28 mouse cellular contexts compared by ENCODE assay signal in genomic region chr14:95687448-95687847, GRCm38 (mm10).
DNase-seq lines count a peak whose midpoint lies in the region; ATAC-seq and TF ChIP-seq lines count a peak whose summit lies in the region.
"Had no signal": no experiment of that assay in that cellular context is flagged by ENCODE, and none has a peak within 500 bp of the region (broad histone marks: within the 10 kb centered on the region; RNA-seq: fewer than 3 reads in every experiment).

No protein-coding gene starts in this region.

- H3K4me2 ChIP-seq in forebrain, embryonic 15.5 days (replicated peaks), result no peak overlapping the region
- no peak overlapping the region for H3K4me2 ChIP-seq in forebrain, embryonic 11.5 days (ENCODE audit: low read depth, low read length, severe bottlenecking)
- no peak overlapping the region for H3K4me2 ChIP-seq in midbrain, postnatal 0 days (ENCODE audit: low read depth, low read length, poor library complexity, severe bottlenecking)
- H3K4me2 ChIP-seq in midbrain, embryonic 13.5 days (replicated peaks), result no peak overlapping the region
- H3K4me2 ChIP-seq in forebrain, postnatal 0 days (ENCODE audit: low read depth), result no peak overlapping the region
- H3K4me2 ChIP-seq: embryonic facial prominence, embryonic 12.5 days; embryonic facial prominence, embryonic 15.5 days; heart, embryonic 13.5 days; hindbrain, embryonic 12.5 days; hindbrain, embryonic 15.5 days; intestine, embryonic 15.5 days had no signal

- peak; percentile 23 for DNase-seq in cerebellum, postnatal 10 days
- DNase-seq in cerebellum, adult 9-10 months, result no peak
- DNase-seq in forebrain, embryonic 11.5 days (ENCODE audit: low spot score), result no peak
- DNase-seq in midbrain, postnatal 0 days (ENCODE audit: low spot score), result peak; percentile 16
- DNase-seq in forebrain, postnatal 0 days, result peak; percentile 35
- DNase-seq in Muller cell, postnatal 12 days (ENCODE audit: inconsistent ontology term), result no peak
- DNase-seq: adrenal gland, adult 2 months; adrenal gland, postnatal 14 days; cerebellum, adult 11 months; cerebellum, adult 2 months; cerebellum, postnatal 14 days; gastrocnemius, postnatal 10 days; gastrocnemius, postnatal 36 days; heart, adult 2 months; heart, postnatal 14 days; heart, postnatal 4 days; kidney, adult 11 months; kidney, adult 8-10 months had no signal

- WGBS in forebrain, embryonic 15.5 days, result 40% methylated on average over 1 of the region's 1 CpGs
- 76% methylated on average over 1 of the region's 1 CpGs for WGBS in forebrain, embryonic 11.5 days
- 60% methylated on average over 1 of the region's 1 CpGs for WGBS in midbrain, postnatal 0 days
- WGBS in midbrain, embryonic 13.5 days, result 80% methylated on average over 1 of the region's 1 CpGs
- 43% methylated on average over 1 of the region's 1 CpGs for WGBS in forebrain, postnatal 0 days

- H3K27ac ChIP-seq in forebrain, embryonic 15.5 days (replicated peaks), result no peak overlapping the region
- H3K27ac ChIP-seq in forebrain, embryonic 11.5 days (ENCODE audit: low read depth, low read length), result no peak overlapping the region
- no peak overlapping the region for H3K27ac ChIP-seq in midbrain, postnatal 0 days (ENCODE audit: low read depth, low read length)
- H3K27ac ChIP-seq in midbrain, embryonic 13.5 days, result no peak overlapping the region
- H3K27ac ChIP-seq in forebrain, postnatal 0 days (ENCODE audit: low read depth, low read length), result no peak overlapping the region
- H3K27ac ChIP-seq: embryonic facial prominence, embryonic 12.5 days; embryonic facial prominence, embryonic 15.5 days; heart, adult 2 months; heart, embryonic 10.5 days; heart, embryonic 13.5 days; hindbrain, embryonic 12.5 days; hindbrain, embryonic 15.5 days; intestine, embryonic 15.5 days had no signal

- TF ChIP-seq CTCF in midbrain, postnatal 0 days (IDR thresholded peaks at IDR 0.05), result no peak
- TF ChIP-seq CTCF in forebrain, postnatal 0 days (IDR thresholded peaks at IDR 0.05; ENCODE audit: low read depth), result no peak

- peak; percentile 81 for ATAC-seq in forebrain, embryonic 15.5 days (replicated peaks)
- ATAC-seq in forebrain, embryonic 11.5 days (replicated peaks; ENCODE audit: low FRiP score), result no peak
- ATAC-seq in midbrain, postnatal 0 days (ENCODE audit: low FRiP score), result no peak
- no peak for ATAC-seq in midbrain, embryonic 13.5 days
- no peak for ATAC-seq in forebrain, postnatal 0 days
- ATAC-seq: intestine, embryonic 15.5 days; Patski had no signal

- no peaks in the 10 kb centered on the region for H3K4me1 ChIP-seq in forebrain, embryonic 15.5 days
- no peaks in the 10 kb centered on the region for H3K4me1 ChIP-seq in forebrain, embryonic 11.5 days (replicated peaks; ENCODE audit: control insufficient read depth, insufficient read depth, low read length)
- no peaks in the 10 kb centered on the region for H3K4me1 ChIP-seq in midbrain, postnatal 0 days (ENCODE audit: insufficient read depth, low read length)
- H3K4me1 ChIP-seq in midbrain, embryonic 13.5 days (replicated peaks), result no peaks in the 10 kb centered on the region
- H3K4me1 ChIP-seq in forebrain, postnatal 0 days (ENCODE audit: insufficient read depth), result no peaks in the 10 kb centered on the region
- H3K4me1 ChIP-seq: embryonic facial prominence, embryonic 12.5 days; embryonic facial prominence, embryonic 15.5 days; heart, embryonic 10.5 days; heart, embryonic 13.5 days; hindbrain, embryonic 12.5 days; hindbrain, embryonic 15.5 days; intestine, embryonic 15.5 days had no signal

- no peak overlapping the region for H3K4me3 ChIP-seq in forebrain, embryonic 15.5 days
- H3K4me3 ChIP-seq in forebrain, embryonic 11.5 days (ENCODE audit: low read depth, low read length), result no peak overlapping the region
- no peak overlapping the region for H3K4me3 ChIP-seq in midbrain, postnatal 0 days (ENCODE audit: low read depth, low read length)
- no peak overlapping the region for H3K4me3 ChIP-seq in midbrain, embryonic 13.5 days (replicated peaks)
- no peak overlapping the region for H3K4me3 ChIP-seq in forebrain, postnatal 0 days (ENCODE audit: low read depth, low read length)
- H3K4me3 ChIP-seq: embryonic facial prominence, embryonic 12.5 days; embryonic facial prominence, embryonic 15.5 days; heart, adult 2 months; heart, embryonic 10.5 days; heart, embryonic 13.5 days; hindbrain, embryonic 12.5 days; hindbrain, embryonic 15.5 days; intestine, embryonic 15.5 days had no signal

- H3K27me3 ChIP-seq in forebrain, embryonic 15.5 days, result no peaks in the 10 kb centered on the region
- no peaks in the 10 kb centered on the region for H3K27me3 ChIP-seq in forebrain, embryonic 11.5 days (ENCODE audit: control insufficient read depth, insufficient read depth, low read length)
- no peaks in the 10 kb centered on the region for H3K27me3 ChIP-seq in midbrain, postnatal 0 days (ENCODE audit: insufficient read depth, low read length)
- no peaks in the 10 kb centered on the region for H3K27me3 ChIP-seq in midbrain, embryonic 13.5 days
- H3K27me3 ChIP-seq in forebrain, postnatal 0 days (ENCODE audit: insufficient read depth, low read length), result no peaks in the 10 kb centered on the region
- H3K27me3 ChIP-seq: embryonic facial prominence, embryonic 12.5 days; embryonic facial prominence, embryonic 15.5 days; heart, embryonic 13.5 days; hindbrain, embryonic 12.5 days; hindbrain, embryonic 15.5 days; intestine, embryonic 15.5 days; Patski had no signal

- H3K9me3 ChIP-seq in forebrain, embryonic 15.5 days, result no peaks in the 10 kb centered on the region
- no peaks in the 10 kb centered on the region for H3K9me3 ChIP-seq in forebrain, embryonic 11.5 days (ENCODE audit: control insufficient read depth, low read length)
- H3K9me3 ChIP-seq in midbrain, postnatal 0 days (ENCODE audit: low read length), result no peaks in the 10 kb centered on the region
- no peaks in the 10 kb centered on the region for H3K9me3 ChIP-seq in midbrain, embryonic 13.5 days
- H3K9me3 ChIP-seq in forebrain, postnatal 0 days (ENCODE audit: low read length), result no peaks in the 10 kb centered on the region
- H3K9me3 ChIP-seq: embryonic facial prominence, embryonic 12.5 days; embryonic facial prominence, embryonic 15.5 days; heart, embryonic 10.5 days; heart, embryonic 13.5 days; hindbrain, embryonic 12.5 days; hindbrain, embryonic 15.5 days; intestine, embryonic 15.5 days had no signal

- H3K9ac ChIP-seq in forebrain, embryonic 15.5 days (replicated peaks), result no peak overlapping the region
- no peak overlapping the region for H3K9ac ChIP-seq in forebrain, embryonic 11.5 days (ENCODE audit: low read length)
- no peak overlapping the region for H3K9ac ChIP-seq in midbrain, postnatal 0 days (replicated peaks; ENCODE audit: low read length, poor library complexity, severe bottlenecking)
- no peak overlapping the region for H3K9ac ChIP-seq in midbrain, embryonic 13.5 days (replicated peaks)
- no peak overlapping the region for H3K9ac ChIP-seq in forebrain, postnatal 0 days
- H3K9ac ChIP-seq: embryonic facial prominence, embryonic 12.5 days; embryonic facial prominence, embryonic 15.5 days; heart, embryonic 13.5 days; hindbrain, embryonic 12.5 days; hindbrain, embryonic 15.5 days; intestine, embryonic 15.5 days had no signal

- no peaks in the 10 kb centered on the region for H3K36me3 ChIP-seq in forebrain, embryonic 15.5 days
- no peaks in the 10 kb centered on the region for H3K36me3 ChIP-seq in forebrain, embryonic 11.5 days (ENCODE audit: control insufficient read depth, insufficient read depth, low read length)
- H3K36me3 ChIP-seq in midbrain, postnatal 0 days (ENCODE audit: insufficient read depth, low read length), result no peaks in the 10 kb centered on the region
- no peaks in the 10 kb centered on the region for H3K36me3 ChIP-seq in midbrain, embryonic 13.5 days
- no peaks in the 10 kb centered on the region for H3K36me3 ChIP-seq in forebrain, postnatal 0 days (ENCODE audit: insufficient read depth)
- H3K36me3 ChIP-seq: embryonic facial prominence, embryonic 12.5 days; embryonic facial prominence, embryonic 15.5 days; heart, embryonic 10.5 days; heart, embryonic 13.5 days; hindbrain, embryonic 12.5 days; hindbrain, embryonic 15.5 days; intestine, embryonic 15.5 days had no signal

Comparison
In these comparisons a context has a peak if more than half of its experiments do, and no peak if none do; other contexts are left out.
1. DNase-seq: peak in cerebellum, postnatal 10 days (2 of 2), midbrain, postnatal 0 days (single experiment) and forebrain, postnatal 0 days (single experiment); none in cerebellum, adult 9-10 months (single experiment), forebrain, embryonic 11.5 days (single experiment) and Muller cell, postnatal 12 days (single experiment).